In genomic region chr5:135982398-135982797, GRCm38 (mm10) we compare ENCODE assay signal across 8 mouse cellular contexts. TPM values are rescaled to one million over a fixed set of nuclear protein-coding genes. Genes with fewer than 3 reads are reported as not detected.
DNase-seq lines count a peak whose midpoint lies in the region; ATAC-seq and TF ChIP-seq lines count a peak whose summit lies in the region.

No protein-coding gene starts in this region.

- no peaks in the 10 kb centered on the region for H3K36me3 ChIP-seq in midbrain, embryonic 14.5 days (ENCODE audit: control insufficient read depth, insufficient read depth, low read length)
- no peaks in the 10 kb centered on the region for H3K36me3 ChIP-seq in midbrain, embryonic 15.5 days (replicated peaks)
- H3K36me3 ChIP-seq in heart, adult 2 months (ENCODE audit: control insufficient read depth, insufficient read depth, low read length), result no peaks in the 10 kb centered on the region

- no peak overlapping the region for H3K9ac ChIP-seq in midbrain, embryonic 14.5 days (replicated peaks; ENCODE audit: low read length)
- H3K9ac ChIP-seq in midbrain, embryonic 15.5 days, result no peak overlapping the region
- no peak overlapping the region for H3K9ac ChIP-seq in heart, adult 2 months (ENCODE audit: low read depth, low read length)

- intact Hi-C loops in heart, adult 2 months (cut with DNase I), result loop anchor here (1.0 to 5.0 kb wide), 5 partner anchors 45 to 215 kb away; partner anchors contain the start of genes Alkbh4, Lrwd1 and Prkrip1

- peak; percentile 85; the same call in 1 of the 2 replicates for TF ChIP-seq EP300 in heart, adult 2 months (IDR thresholded peaks at IDR 0.05; ENCODE audit: insufficient read depth, low read depth, low read length)

- peak; percentile 95 for TF ChIP-seq CTCF in heart, adult 2 months (IDR thresholded peaks at IDR 0.05)

- 40% methylated on average over 6 of the region's 6 CpGs for WGBS in midbrain, embryonic 14.5 days
- WGBS in midbrain, embryonic 15.5 days, result 35% methylated on average over 6 of the region's 6 CpGs
- WGBS in heart, adult 2 months, result 18% methylated on average over 6 of the region's 6 CpGs

- no peaks in the 10 kb centered on the region for H3K27me3 ChIP-seq in midbrain, embryonic 14.5 days (ENCODE audit: control insufficient read depth, insufficient read depth, low read length)
- no peaks in the 10 kb centered on the region for H3K27me3 ChIP-seq in midbrain, embryonic 15.5 days (replicated peaks)
- H3K27me3 ChIP-seq in heart, adult 2 months (ENCODE audit: control insufficient read depth, insufficient read depth, low read length), result no peaks in the 10 kb centered on the region

- H3K9me3 ChIP-seq in midbrain, embryonic 14.5 days (ENCODE audit: control insufficient read depth, low read length), result no peaks in the 10 kb centered on the region
- H3K9me3 ChIP-seq in midbrain, embryonic 15.5 days, result no peaks in the 10 kb centered on the region

- H3K4me3 ChIP-seq in midbrain, embryonic 14.5 days (replicated peaks; ENCODE audit: low read depth, low read length), result no peak overlapping the region
- no peak overlapping the region for H3K4me3 ChIP-seq in midbrain, embryonic 15.5 days
- H3K4me3 ChIP-seq in heart, adult 2 months, result peak overlapping the region; percentile 36

- H3K79me2 ChIP-seq in heart, adult 2 months (replicated peaks; ENCODE audit: control insufficient read depth, insufficient read depth, low read length), result no peaks in the 10 kb centered on the region

- no peak for TF ChIP-seq POLR2A in heart, adult 2 months (IDR thresholded peaks at IDR 0.05; ENCODE audit: insufficient read depth, low read depth, low read length)

- no peak overlapping the region for H3K4me2 ChIP-seq in midbrain, embryonic 14.5 days (ENCODE audit: low read length)
- no peak overlapping the region for H3K4me2 ChIP-seq in midbrain, embryonic 15.5 days

- H3K27ac ChIP-seq in midbrain, embryonic 14.5 days (replicated peaks; ENCODE audit: low read depth, low read length), result no peak overlapping the region
- no peak overlapping the region for H3K27ac ChIP-seq in midbrain, embryonic 15.5 days
- H3K27ac ChIP-seq in heart, adult 2 months, result peak overlapping the region; percentile 29

- DNase-seq in midbrain, embryonic 14.5 days, result peak; percentile 78
- DNase-seq in Muller cell, postnatal 12 days (ENCODE audit: inconsistent ontology term), result peak; percentile 64
- peak; percentile 76 for DNase-seq in cerebellum, adult 9-10 months
- DNase-seq in heart, adult 2 months, result peak; percentile 76 to 82
- DNase-seq in kidney, postnatal 10 days, result peak; percentile 80
- DNase-seq in naive thymus-derived CD4-positive, alpha-beta T cell, adult 2 months (ENCODE audit: low read depth), result peak; percentile 62
- DNase-seq in layer of hippocampus, postnatal 36 days, result no peak

- ATAC-seq in midbrain, embryonic 14.5 days (ENCODE audit: low FRiP score, low TSS enrichment), result no peak
- ATAC-seq in midbrain, embryonic 15.5 days (replicated peaks), result no peak

- no peaks in the 10 kb centered on the region for H3K4me1 ChIP-seq in midbrain, embryonic 14.5 days (ENCODE audit: control insufficient read depth, insufficient read depth, low read length)
- H3K4me1 ChIP-seq in midbrain, embryonic 15.5 days, result no peaks in the 10 kb centered on the region
- H3K4me1 ChIP-seq in heart, adult 2 months (ENCODE audit: control insufficient read depth, insufficient read depth, low read length), result no peaks in the 10 kb centered on the region

RNA-seq across cellular contexts. Expression of gene Zp3, which starts 2.5 kb away (rescaled TPM):
- 0.16 TPM in 1 of 2 replicates, not detected in the other for polyA plus RNA-seq in midbrain, embryonic 14.5 days (2014; fragmentation: Nextera tagmentation; extraction: Ambion mirVana)
- polyA plus RNA-seq in midbrain, embryonic 15.5 days (2015; fragmentation: Nextera tagmentation; extraction: Ambion mirVana), result 0.17 and 0.21 TPM in 2 replicates
- not detected for total RNA-seq in heart, adult 2 months (2021)
- polyA plus RNA-seq in heart, adult 2 months (2012; rRNA removed), result not detected in 2 replicates
- total RNA-seq in layer of hippocampus, postnatal 36 days (2021), result not detected

RNA-seq across cellular contexts. Expression of gene Ssc4d, which starts 8.1 kb away (rescaled TPM):
- 1.4 and 1.9 TPM in 2 replicates for polyA plus RNA-seq in midbrain, embryonic 14.5 days (2014; fragmentation: Nextera tagmentation; extraction: Ambion mirVana)
- polyA plus RNA-seq in midbrain, embryonic 15.5 days (2015; fragmentation: Nextera tagmentation; extraction: Ambion mirVana), result 1.4 and 2.2 TPM in 2 replicates
- total RNA-seq in heart, adult 2 months (2021), result under 1 TPM; 0.09 to 0.21 TPM
- polyA plus RNA-seq in heart, adult 2 months (2012; rRNA removed), result 1.0 and 1.6 TPM in 2 replicates
- 1 to 10 TPM; 1.4 to 1.7 TPM for total RNA-seq in layer of hippocampus, postnatal 36 days (2021)

RNA-seq across cellular contexts. Expression of gene Dtx2, which starts 12.2 kb away (rescaled TPM):
- 23.0 and 24.0 TPM in 2 replicates for polyA plus RNA-seq in midbrain, embryonic 14.5 days (2014; fragmentation: Nextera tagmentation; extraction: Ambion mirVana)
- 26.8 and 27.5 TPM in 2 replicates for polyA plus RNA-seq in midbrain, embryonic 15.5 days (2015; fragmentation: Nextera tagmentation; extraction: Ambion mirVana)
- total RNA-seq in heart, adult 2 months (2021), result 1 to 10 TPM; 6.3 to 7.3 TPM
- polyA plus RNA-seq in heart, adult 2 months (2012; rRNA removed), result 9.7 and 10.9 TPM in 2 replicates
- 1 to 10 TPM; 7.9 to 8.0 TPM for total RNA-seq in layer of hippocampus, postnatal 36 days (2021)

RNA-seq across cellular contexts. Expression of gene Ywhag, which starts 48.0 kb away (rescaled TPM):
- polyA plus RNA-seq in midbrain, embryonic 14.5 days (2014; fragmentation: Nextera tagmentation; extraction: Ambion mirVana), result 420 and 582 TPM in 2 replicates
- polyA plus RNA-seq in midbrain, embryonic 15.5 days (2015; fragmentation: Nextera tagmentation; extraction: Ambion mirVana), result 845 and 866 TPM in 2 replicates
- 100 to 1,000 TPM; 275 to 304 TPM for total RNA-seq in heart, adult 2 months (2021)
- polyA plus RNA-seq in heart, adult 2 months (2012; rRNA removed), result 99.0 and 116 TPM in 2 replicates
- total RNA-seq in layer of hippocampus, postnatal 36 days (2021), result 1,000 to 10,000 TPM; 1,259 to 1,347 TPM

RNA-seq across cellular contexts. Expression of gene Upk3b, which starts 55.9 kb away (rescaled TPM):
- not detected in 2 replicates for polyA plus RNA-seq in midbrain, embryonic 14.5 days (2014; fragmentation: Nextera tagmentation; extraction: Ambion mirVana)
- not detected in 2 replicates for polyA plus RNA-seq in midbrain, embryonic 15.5 days (2015; fragmentation: Nextera tagmentation; extraction: Ambion mirVana)
- 10 to 100 TPM; 16.7 to 18.6 TPM for total RNA-seq in heart, adult 2 months (2021)
- polyA plus RNA-seq in heart, adult 2 months (2012; rRNA removed), result 25.8 and 30.5 TPM in 2 replicates
- total RNA-seq in layer of hippocampus, postnatal 36 days (2021), result not detected

Comparison
In these comparisons a context has a peak if more than half of its experiments do, and no peak if none do; other contexts are left out.
1. DNase-seq: peak in midbrain, embryonic 14.5 days (single experiment), Muller cell, postnatal 12 days (single experiment), cerebellum, adult 9-10 months (single experiment), heart, adult 2 months (2 of 2), kidney, postnatal 10 days (single experiment) and naive thymus-derived CD4-positive, alpha-beta T cell, adult 2 months (single experiment); none in layer of hippocampus, postnatal 36 days (0 of 2).